Mouse (Mus musculus): ENCODE measurements around the gene Gm44579.

GRCm38 (mm10) chr15:98195442-98195841 is 25.3 kb downstream of the Gm44579 start, which contains the start of gene Olfr288:
- TF ChIP-seq POLR2A (IDR thresholded peaks at IDR 0.05; ENCODE audit: control insufficient read depth, extremely low read depth, insufficient read depth, low read length, poor library complexity) (no peak), CTCF (IDR thresholded peaks at IDR 0.05; ENCODE audit: borderline replicate concordance, control insufficient read depth, extremely low read depth, insufficient read depth, low read length, poor library complexity) (no peak)

All from thymus, adult 2 months (tissue).